Mouse (Mus musculus): ENCODE measurements around the gene Wdr48.

Gene Wdr48

DNA sequence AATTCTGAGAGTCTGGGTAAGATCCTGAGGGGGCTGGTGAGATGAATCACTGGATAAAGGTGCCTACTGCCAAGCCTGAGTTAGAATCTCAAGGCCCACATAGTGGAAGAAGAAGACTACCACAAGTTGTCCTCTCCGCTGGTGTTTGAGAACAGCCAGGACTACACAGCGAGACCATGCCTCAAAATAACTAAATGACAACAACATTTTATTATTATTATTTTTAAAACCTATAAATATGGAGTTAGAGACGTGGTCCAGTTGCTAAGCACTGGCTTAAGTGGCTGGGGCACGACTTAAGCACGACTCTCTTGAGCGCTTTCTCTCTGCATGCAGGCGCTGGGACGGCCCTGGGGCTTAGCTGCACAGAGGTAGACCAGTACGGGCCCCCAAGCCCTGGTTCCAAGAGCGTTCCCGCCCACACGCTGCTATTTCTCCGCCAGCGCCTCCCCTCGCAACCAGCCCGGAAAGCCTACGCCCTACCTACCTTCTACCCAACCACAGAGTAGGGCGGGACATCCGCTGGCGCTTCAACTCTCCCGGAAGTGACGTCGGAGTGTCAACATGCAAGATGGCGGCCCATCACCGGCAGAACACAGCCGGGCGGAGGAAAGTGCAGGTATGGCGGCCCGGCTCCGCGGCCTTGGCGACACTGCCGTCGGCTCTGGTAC is at the start of gene Wdr48:
Wdr48 (plus strand) TSS at position 540 of the 671 bp plus-strand sequence.
- peak; percentile 99 for DNase-seq (ENCODE audit: low read depth)

DNA sequence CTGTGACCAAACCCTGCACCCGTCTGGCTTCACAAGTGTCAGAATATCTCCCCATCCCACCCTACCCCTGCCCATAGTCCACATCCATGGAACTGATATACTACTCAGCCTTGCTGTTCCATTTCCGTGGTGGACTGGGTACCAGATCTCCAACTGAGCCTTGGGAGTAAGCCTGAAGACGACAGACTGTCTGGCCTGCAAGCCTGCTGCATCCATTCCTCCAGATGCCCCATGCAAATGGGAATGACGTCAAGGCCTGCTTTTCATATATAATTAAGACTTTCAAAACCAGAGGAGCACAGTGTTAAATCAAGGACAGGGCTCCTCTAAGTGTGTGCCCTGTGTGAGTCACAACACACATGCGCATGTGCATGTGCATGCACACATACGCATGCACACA is 47.5 kb upstream of the Wdr48 start:
- DNase-seq (ENCODE audit: low read depth): no peak

DNA sequence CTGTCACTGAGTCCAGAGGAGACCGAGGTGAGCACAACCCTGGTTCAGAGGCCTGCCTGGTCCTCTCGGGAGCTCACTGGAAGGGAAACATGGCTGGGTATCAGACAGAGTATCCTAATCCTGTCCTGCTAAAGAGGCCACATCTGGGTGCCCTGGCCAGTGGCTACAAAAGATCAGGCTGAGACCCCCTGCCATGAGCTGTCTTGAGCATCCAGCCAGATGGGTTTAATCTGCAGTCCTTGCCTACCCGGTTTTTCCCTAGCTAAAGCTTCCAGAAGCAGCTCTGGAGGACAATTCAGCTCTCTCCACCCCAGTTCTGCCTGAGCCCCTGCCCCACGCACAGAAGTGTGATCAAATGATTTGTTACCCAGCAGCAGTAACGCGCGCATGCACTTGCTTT is 46.0 kb upstream of the Wdr48 start:
- no peak for DNase-seq (ENCODE audit: low read depth)

DNA sequence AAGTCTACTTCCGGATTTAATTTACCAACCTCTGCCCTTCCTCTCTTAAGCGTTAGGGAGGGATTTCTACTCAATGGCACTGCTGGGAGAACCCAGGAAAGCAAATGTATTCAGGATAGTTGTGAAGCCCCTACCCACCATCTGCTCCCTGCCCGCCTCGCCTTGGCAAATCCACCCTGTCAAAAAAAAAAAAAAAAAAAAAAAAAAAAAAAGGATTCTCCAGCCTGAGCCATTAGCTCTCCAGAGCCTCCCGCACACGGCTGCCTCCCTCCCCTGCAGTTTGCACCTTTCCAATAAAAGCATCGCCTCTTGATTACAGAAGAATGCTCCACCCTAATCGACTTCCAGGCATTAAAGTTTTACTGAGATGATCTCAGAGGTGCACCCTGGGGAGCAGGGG is 45.5 kb upstream of the Wdr48 start:
- no peak for DNase-seq (ENCODE audit: low read depth)

DNA sequence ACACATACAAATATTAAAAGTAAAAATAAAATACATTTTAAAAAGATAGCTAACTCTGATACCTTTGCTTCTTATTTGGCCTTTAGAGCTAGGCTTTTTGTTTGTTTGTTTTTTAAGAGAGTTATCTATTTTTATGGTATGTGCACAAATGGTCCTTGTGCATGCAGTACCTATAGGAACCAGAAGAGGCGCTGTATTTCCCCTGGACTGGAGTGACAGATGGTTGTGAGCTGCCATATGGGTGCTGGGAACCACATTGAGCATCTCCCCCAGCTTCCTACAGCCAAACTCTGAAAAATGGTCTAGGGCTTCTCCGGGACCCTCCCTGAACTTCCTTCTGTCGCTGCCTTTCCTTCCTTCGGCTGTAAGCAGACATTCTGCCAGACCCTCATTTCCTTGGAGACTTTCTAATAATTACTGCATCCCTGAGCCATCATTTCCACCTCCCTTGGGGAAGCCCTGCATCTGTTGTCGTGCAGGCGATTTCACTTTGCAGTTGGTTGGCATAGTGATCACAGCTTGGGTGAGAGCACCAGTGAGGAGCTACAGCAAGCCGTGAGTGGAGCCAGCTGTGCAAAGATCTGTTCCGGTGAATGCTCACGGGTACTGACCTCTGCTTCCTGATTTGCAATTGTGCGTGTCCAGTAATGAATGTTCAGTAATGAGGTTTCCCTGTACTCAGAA is 42.2 kb upstream of the Wdr48 start:
- DNase-seq (ENCODE audit: low read depth): no peak

DNA sequence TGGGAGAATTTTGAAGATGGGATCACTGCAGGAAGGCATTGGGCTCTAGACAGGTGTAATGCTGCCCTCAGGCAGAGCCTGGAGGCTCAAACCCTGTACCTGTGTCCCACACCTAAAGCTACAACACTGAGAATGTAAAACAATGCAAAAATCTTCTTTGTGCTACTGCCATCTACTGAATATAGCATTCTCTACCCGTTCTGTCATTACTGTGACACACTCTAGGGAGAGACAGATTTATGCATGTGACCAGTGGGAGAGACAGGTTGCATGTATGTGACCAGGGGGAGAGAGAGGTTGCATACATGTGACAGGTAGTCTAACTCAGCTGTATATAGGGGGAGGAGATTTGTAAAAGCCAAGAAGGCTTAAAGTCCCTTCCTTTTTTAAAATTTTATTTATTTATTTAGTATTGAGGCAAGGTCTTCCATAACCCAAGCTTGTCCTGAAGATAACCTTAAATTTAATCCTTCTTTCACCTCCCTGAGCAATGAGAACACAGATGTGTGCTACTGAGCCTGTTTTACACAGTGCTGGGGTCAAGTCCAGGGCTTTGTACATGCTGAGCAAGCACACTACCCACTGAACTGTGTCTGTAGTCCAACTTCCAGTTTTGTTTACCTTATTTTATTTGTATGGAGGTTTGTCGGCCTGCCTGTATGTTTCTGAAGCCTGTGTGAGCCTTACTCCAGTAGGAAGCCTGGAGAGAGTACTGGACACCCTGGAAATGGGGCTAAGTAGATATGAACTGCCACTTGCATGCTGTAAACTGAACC is 41.4 kb upstream of the Wdr48 start:
- no peak for DNase-seq (ENCODE audit: low read depth)

DNA sequence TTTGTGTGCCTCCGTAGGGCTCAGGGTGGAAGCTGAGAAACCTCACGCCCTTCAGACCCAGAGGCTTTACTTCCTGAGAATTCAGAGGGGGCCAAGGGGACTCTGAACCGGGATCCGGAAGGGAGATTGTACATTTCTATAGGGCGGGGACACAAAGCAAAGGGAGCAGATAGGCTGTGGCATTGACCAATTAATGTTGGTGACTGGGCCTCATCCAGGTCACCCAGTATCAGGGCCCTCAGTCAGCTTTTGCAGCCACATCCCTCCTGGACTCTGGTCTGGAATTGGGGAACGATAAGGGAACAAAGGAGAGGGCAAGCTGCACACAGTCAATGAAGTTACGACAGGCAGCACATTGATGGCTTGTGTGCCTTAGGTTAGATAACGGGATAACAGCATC is 40.5 kb upstream of the Wdr48 start:
- DNase-seq (ENCODE audit: low read depth): no peak

DNA sequence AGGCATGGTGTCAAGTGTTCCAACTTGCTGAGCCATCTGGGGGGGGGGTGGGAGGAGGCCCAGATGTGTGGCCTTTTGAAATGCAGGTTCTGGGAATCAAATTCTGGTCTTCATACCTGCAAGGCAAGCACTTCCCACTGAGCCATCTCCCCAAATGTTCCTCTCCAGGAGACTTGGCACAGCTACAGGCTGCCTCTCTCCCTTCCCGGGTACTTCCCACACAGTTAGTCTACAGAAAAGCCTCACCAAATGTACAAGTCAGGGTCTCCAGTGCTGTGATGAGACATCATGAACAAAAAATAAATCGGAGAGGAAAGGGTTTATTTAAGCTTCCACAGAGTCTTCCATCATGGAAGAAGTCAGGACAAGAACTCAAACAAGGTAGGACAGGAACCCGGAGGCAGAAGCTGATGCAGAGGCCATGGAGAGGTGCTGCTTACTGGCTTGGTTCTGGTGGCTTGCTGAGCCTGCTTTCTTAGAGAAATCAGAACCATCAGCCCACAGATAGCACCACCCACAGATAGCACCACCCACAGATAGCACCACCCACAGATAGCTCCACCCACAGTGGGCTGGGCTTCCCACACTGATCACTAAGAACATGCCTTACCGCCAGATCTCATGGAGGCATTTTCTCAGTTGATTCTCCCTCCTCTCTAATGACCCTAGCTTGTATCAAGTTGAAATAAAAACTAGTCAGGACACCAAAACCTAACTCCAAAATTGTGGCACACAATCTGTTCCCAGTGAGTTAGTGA is 7.4 kb upstream of the Wdr48 start:
- no peak for DNase-seq (ENCODE audit: low read depth)

DNA sequence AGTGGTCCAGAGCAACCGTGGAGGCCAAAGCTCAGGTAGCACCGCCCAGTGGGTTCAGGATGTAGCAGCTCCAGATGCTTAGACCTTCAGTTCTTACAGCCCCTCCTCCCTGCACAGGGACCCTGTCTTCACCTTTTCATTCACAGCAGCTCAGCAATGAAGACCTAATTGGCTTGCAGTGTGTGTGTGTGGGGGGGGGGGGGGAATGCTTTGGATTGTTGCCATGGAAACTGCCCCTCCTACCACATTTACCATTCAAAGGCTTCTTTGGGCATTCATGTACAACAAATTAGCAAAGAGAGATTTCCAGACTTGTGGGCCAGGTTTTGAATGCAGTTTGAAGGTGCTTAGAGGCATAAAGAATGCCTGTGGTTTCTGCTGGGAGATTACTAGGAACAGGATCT is 5.8 kb upstream of the Wdr48 start:
- no peak for DNase-seq (ENCODE audit: low read depth)

DNA sequence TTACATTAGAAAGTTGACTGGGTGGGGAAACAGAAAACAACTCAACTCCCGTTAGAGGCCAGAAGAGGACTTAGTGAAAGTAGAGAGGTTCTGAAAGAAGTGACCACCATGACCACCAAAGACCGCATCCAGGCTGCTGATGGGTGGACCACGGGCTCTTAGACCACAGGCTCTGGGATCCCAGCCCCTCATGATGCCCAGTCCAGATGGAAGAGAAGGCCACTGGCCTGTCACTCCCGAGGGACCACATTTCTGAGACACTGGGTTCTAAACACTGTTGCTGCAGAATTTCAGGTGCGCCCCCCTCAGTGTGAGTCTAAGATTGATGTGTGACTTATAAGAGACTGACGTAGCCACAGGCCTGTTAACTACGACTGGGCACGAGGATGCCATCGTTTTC is 5.2 kb upstream of the Wdr48 start:
- no peak for DNase-seq (ENCODE audit: low read depth)

DNA sequence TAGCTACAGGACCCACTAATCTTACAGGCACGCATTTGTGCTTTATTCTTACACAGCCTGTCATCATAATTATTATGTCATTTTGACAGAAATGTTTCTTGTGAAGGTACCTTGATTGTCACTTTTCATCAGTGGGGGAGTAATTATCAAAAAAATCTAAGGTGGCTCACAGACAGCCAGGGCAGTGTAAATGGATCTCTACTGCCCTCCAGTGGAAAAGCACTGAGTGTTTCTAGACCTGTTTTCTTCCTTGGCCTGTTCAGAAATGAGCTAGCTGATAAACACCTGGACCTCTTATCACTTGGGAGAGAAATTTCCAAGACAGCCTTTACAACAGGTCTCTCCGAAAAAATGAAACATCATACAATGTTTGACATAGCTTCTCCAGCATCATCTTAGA is 4.0 kb upstream of the Wdr48 start:
- peak; percentile 74 for DNase-seq (ENCODE audit: low read depth)

DNA sequence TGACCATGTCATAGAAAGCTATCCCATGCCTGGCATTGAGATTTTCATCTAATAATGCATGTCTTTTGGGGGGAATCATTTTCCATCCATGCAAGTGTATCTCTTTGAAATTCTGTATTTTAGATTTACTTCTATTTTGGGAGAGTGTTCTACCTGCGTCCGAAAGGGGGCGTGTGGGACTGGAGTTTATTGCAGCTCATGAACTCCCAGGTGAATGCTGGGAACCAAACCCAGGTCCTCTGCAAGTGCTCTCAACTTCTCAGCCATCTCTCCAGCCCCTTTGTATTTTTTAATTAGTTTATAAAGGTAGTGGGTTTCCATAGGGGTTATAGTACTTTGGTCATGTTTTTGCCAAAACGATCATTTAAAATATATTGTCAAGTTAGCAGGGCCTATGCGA is 797 bp upstream of the Wdr48 start:
- no peak for DNase-seq (ENCODE audit: low read depth)

DNA sequence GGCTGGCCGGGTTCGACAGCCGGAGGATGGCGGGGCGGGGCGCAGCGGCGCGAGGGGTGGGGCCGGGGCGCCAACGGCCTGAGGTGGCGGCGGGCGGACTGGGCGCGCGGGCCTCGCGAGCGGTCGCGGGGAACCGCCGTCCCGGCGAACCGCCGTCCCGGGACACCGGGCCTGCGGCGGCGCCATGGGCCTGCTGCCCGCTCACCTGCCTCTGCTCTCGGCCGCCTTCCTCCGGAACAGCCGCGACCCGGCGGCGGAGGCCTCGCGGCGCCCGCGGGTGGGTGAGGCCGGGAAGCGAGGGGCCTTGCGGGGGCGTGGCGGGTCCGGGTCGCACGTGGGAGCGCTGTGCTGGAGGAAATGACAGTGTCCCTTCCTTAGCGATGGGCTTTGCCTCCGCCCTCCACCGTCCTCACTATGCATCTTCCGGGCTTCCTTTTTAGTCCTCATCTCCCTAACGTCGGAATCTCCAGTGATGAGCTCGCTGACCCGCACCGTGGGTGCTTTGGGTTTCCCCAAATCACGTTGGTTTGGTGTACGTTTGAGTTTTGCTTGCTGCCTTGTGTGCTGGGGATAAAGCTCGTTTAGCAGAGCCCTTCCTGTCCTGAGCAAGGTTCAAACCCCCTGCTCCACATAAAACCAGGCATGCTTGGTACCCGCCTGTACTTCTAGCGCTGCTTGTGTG is 503 bp downstream of the Wdr48 start:
- DNase-seq (ENCODE audit: low read depth): peak; percentile 67

DNA sequence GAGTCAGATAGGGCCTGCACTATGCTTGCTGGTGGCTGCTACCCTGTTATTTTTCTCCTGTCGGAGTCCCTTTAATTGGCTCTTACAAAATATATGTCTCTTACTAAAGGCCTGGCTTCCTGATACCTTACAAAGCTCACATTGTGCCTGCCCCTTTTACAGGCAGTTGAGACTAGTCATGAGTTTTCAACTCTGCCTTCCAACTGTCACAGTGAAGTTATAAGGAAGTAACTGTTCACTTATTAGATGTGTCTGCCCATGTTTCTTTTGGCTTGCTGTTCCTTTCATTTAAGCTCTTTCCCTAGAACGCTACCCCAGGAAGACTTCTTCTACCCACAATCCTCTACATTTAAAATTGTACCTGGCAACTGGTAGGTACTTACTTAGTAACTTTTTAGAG is 4.8 kb downstream of the Wdr48 start:
- no peak for DNase-seq (ENCODE audit: low read depth)

DNA sequence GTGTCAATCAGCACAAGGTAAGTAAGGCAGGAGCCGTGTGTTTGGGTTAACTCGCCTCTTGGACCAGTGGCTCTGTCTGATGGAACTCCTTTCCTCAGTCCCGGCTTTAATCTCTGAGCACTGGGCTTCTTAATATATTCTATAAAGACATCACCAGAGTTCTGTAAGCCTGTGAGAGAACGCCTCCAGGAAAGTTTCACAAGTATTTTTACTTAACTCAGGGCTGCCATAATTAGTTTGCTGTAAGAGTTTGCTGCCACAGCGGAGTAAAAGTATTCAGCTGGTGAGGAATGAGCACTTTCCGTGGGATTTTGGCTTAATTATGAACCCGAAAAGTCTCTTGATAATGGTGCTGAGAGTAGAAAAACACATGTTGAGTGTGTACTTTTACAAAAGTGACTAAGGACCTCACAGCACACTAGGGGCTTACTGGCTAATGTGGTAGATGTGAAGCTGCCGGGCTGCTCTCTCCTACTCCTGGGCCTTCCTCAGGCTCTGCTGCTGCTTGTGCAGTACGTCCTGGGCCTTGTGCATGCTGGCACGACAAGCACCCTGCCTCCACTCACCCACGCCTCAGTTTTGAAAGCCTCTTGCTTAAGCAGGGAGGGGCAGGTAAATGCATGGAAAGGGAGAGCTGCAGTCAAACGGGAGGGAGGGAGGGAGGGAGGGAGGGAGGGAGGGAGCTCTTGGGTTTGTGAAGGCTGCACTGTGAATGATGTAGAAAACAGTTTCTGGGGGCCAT is 7.9 kb downstream of the Wdr48 start:
- DNase-seq (ENCODE audit: low read depth): no peak

DNA sequence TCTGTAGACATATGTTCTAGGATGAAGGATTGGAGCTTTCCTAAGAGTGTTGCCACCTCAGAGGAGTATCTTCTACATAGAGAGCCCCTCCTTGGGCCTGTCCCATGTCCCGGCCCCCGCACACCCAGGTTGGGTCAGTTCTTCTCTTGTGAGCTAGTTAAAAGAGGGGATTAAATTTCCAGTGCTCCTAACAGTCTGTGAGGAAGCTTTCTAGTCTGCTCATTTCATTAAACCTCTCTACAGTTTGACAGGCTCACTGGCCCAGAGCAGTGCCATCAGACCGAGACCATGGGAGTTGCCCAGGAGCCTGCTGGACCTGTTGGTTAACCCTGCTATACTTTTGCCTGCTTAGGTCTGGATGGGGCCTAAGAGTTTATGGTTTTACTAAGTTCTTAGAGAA is 14.0 kb downstream of the Wdr48 start:
- no peak for DNase-seq (ENCODE audit: low read depth)

DNA sequence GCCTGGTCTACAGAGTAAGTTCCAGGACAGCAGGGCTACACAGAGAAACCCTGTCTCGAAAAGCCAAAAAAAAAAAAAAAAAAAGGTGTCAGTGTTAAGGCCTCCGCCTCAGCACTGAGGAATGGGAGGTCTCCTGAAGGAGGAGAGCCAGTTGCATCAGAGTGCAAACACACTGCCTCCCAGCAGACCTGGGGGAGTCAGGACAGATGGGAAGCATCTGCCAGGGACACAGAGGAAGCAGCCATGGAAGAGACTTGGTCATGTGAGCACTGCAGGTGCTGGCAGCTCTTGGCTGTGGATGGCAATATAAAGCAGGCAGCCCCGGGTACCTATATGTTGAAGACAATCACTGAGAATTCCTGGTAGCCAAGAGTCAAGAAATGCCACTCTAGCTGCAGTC is 15.3 kb downstream of the Wdr48 start:
- DNase-seq (ENCODE audit: low read depth): no peak

DNA sequence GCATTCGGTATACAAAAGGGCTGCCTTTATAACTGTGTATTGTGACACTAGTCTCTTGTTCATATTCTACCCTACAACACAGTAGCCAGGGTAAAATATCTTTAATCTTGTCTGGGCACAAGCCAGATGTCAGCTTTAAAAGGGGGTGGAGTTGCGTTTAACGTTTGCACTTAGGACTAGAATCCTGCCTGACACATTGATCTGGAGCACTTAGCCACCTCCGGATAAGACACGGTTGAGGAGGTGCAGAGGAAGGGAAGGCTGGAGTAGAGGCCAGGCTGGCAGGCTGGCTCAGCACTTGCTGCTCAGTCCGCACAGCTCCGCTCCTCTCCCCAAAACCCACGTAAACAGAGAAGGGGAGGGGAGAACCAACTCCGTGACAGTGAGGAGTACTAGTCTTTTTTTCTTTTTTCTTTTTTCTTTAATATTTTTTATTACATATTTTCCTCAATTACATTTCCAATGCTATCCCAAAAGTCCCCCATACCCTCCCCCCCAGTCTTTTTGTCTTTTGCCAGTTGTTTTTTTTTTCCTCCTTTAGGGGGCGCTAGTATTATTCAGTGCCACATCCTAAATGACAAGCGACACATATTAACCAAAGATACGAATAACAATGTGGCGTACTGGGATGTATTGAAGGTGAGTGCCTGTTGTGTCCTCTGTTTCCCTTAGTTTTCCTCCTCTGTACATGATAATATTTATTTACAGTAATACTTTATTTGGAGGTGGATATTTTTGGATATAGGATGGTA is 18.6 kb downstream of the Wdr48 start:
- DNase-seq (ENCODE audit: low read depth): peak; percentile 41

DNA sequence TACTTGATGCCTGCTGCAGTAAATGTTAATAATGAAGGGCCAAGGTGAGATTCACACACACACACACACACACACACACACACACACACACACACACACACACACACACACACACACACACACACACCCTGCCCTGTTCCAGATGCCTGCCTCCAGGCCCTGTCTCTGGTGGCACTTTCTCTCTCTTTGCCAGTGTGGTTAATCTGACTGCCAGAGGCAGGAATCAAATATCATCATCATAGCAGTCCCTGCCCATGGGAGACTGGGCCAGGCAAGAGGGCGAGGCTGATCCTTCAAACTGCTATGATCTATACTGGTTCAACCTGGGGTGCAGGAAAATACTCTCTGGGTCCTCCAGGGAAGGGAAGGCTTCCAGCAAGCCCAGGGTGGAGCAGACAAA is 25.2 kb downstream of the Wdr48 start:
- DNase-seq (ENCODE audit: low read depth): no peak

DNA sequence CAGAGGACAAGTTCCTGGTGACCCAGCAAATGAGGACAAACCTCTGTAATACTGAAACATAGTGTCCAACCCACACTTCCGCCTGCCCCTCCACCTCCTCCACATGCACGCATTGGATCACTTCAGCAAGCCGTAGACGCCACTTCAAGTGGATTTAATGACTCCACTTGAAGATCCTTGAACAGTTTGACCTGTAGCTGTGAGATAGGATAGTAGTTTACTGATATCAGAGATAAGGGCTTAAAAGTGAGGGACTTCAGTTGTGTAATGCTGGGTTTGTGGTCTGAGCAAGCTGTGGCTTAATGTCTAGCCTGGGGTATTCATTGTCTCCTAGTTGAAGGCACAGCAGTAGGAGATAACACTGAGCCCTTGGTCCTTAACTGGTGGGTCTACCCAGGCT is 28.8 kb downstream of the Wdr48 start:
- DNase-seq (ENCODE audit: low read depth): no peak

Data from naive thymus-derived CD4-positive, alpha-beta T cell, adult 2 months (primary cell).